Mouse (Mus musculus) megakaryocyte progenitor cell, adult 5-6 weeks (primary cell): ENCODE measurements around the gene Ntm. TPM values are rescaled to one million over a fixed set of nuclear protein-coding genes. Genes with fewer than 3 reads are reported as not detected.

Source experiments
- ATAC-seq: replicated peaks from 2 replicates; pipeline ENCODE4 v1.8.0; 2016; ENCODE audit warnings: mild to moderate bottlenecking, moderate TSS enrichment, inconsistent platforms; ENCODE audit not compliant: poor library complexity
- total RNA-seq, 2 experiments: library from RNA; stranded (forward) in 1 of 2; stranded (reverse) in 1 of 2; fragments of 157-497, 149-512 nt in 1 of 2; fragments of 200-1000 nt in 1 of 2; gene quantifications; 2 replicates each; pipeline versions ENCODE4 v1.2.3 to v1.2.4; 2015 to 2017

Gene Ntm
- total RNA-seq, 2 experiments from 2014 or later, result not detected

GRCm38 (mm10) chr9:29087656-29088055 is 875.3 kb downstream of the Ntm start:
- no peak for ATAC-seq

- ATAC-seq, result no peak
Measured at GRCm38 (mm10) chr9:29087171-29087570, 875.8 kb downstream of the Ntm start.

- no peak for ATAC-seq
Measured at GRCm38 (mm10) chr9:29075924-29076577, 886.9 kb downstream of the Ntm start.

- no peak for ATAC-seq
Measured at GRCm38 (mm10) chr9:29075243-29075642, 887.7 kb downstream of the Ntm start.

DNA sequence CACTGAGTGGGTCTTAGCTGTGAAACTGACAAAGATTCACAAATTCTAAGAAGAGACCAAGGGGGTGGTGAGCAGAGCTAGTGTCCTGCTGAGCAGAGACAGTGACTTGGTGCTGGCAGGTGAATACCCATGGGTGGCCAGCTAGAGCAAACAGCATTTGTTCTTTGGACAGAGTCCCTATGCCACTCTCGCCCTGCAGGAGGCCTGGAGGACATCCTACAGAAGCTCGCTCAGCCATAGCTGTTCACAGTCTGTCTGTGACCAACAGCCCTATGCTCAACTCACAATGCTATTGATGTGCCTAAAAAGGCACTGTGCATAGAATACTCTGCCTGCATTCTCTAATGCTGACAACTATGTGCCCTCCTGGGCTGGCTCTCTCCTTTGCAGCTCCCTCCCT is 888.4 kb downstream of the Ntm start:
- no peak for ATAC-seq

GRCm38 (mm10) chr9:29071997-29072396 is 890.9 kb downstream of the Ntm start:
- no peak for ATAC-seq

- no peak for ATAC-seq
Measured at GRCm38 (mm10) chr9:29067572-29067971, 895.4 kb downstream of the Ntm start.

DNA sequence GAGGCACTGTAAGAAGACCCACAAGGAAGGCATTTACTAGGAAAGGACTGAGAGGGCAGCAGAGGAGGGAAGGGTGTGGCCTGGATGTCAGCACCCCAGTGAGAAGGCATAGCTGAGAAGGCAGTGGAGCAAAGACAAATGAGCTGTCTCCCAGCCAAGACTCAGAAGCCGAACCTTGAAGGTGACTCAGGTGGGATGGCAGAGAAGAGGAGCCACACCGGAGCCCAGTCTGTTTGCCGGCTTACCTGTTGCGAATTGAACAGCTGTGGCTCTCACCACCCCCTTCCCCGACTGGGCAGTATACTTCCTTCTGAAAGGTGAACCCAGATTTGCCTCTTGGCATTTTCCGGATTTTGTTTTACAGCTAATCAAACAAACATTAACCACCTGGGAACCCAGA is 902.6 kb downstream of the Ntm start:
- no peak for ATAC-seq

GRCm38 (mm10) chr9:29058811-29059210 is 904.1 kb downstream of the Ntm start:
- no peak for ATAC-seq

- ATAC-seq, result no peak
Measured at GRCm38 (mm10) chr9:29055637-29056036, 907.3 kb downstream of the Ntm start.

DNA sequence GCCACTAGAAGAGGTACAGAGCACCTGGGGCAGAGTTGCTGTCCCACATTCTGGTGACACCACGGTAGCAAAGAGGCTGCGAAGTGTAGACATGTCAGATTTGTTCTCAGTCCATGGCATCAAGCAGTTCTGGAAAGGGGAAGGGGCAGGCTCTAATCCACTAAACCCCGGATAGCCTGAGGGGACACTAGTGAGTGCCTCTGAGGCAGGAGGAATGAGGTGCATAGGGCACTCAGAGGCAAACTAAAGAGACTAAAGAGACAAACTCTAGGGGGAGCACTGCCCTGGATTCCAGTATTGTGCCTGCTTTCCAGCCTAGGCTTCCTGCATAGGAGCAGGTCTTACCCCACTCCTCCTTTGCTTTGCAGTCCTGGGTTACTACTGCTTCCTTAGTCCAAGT is 926.5 kb downstream of the Ntm start:
- no peak for ATAC-seq

DNA sequence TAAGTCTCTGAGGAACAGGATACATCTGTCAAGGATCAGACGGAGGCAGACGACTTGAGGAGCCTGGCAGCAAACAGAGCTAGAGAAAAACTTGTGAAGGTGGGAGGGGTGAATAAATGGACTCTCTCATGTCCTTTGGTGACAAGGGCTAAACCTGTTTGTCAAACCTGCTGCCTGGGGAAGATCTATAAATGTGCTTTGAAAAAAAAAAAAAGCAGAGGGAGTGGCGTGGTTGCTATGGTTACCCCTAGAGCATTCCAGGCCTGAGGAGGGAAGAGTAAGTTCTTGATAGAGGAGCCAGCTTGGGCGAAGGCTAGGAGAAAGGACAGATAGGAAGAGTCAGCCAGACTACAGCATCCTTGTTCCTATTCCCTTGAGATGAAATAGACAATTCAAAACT is 926.9 kb downstream of the Ntm start:
- ATAC-seq, result no peak

- no peak for ATAC-seq
Measured at GRCm38 (mm10) chr9:29026410-29026809, 936.5 kb downstream of the Ntm start.

- ATAC-seq, result no peak
Measured at GRCm38 (mm10) chr9:29025603-29026002, 937.3 kb downstream of the Ntm start.

DNA sequence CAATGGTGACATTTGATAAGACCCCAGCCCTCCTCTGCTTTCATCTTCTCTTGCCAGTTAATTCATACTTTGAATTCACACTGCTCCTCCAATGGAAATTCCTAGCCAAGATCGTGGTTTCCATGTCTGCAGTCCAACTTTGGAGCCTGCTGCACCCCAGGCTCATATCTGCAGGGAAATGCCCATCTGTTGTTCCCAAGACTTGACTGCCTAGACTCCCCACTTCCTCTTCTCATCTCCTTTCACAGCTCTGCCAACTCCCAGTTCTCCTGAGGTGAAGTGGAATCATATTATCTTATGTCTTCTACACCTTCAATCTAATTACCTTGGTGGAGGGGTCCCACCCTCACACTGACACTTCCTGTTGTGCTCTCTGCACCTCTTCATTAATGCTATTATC is 937.8 kb downstream of the Ntm start:
- ATAC-seq, result no peak

GRCm38 (mm10) chr9:29016879-29017278 is 946.1 kb downstream of the Ntm start:
- no peak for ATAC-seq

GRCm38 (mm10) chr9:29013881-29014280 is 949.1 kb downstream of the Ntm start:
- no peak for ATAC-seq

DNA sequence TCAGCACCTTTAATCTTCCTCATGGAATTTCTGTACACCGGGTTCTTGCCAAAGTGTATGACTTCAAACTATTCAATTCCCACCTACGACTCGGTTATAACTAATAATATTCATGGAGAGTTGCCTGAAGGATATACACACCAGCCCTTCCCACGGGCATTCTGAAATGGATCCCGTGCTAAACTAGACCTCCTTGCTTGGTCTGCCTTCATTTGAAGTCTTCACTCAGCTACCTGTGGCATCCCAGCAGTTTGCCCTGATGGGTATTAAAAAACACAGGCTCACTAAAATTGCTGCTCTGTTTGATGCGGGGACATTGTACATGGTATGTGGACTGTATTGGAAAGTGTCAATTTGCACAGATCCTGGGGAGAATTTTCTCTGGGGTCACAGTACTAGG is 950.4 kb downstream of the Ntm start:
- no peak for ATAC-seq

DNA sequence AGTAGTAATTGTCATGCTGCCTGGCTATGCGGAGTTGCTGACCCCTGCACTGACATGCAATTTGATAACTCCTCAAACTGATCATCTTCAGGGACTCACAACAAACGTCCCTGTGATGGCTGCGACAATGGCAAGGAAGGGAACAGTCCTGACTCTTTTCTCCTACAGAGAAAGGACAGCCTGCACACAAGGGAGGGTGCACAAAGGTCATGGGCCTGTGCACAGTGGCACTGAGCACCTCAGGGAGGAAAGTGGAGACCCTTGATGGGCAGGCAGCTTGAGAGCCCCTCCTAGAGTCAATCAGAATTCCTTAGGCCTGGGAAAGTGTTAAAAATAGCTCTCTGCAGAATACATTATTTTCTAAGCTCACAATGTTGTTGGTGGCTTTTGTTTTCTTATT is 951.5 kb downstream of the Ntm start:
- ATAC-seq, result no peak

DNA sequence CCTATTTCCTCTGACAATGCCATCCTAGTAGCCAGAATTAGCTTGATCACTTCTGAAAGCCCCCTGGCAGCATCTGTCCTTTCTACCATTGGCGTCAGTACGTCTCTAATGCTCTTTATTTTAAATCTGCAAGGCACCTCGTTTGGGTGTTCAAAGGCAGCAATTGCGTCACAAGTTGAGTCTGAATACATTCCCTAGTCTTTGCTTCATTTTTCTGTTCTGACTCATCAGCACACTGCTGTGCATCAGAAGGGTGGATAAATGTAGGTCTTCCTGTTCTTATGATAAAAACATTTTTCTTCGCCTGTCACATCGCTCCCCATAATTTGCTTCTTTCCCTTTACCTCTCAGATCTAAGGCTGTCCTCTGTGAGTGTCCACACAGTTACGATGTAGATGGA is 958.4 kb downstream of the Ntm start:
- ATAC-seq, result no peak

- no peak for ATAC-seq
Measured at GRCm38 (mm10) chr9:28999951-29000351, 963.0 kb downstream of the Ntm start.

DNA sequence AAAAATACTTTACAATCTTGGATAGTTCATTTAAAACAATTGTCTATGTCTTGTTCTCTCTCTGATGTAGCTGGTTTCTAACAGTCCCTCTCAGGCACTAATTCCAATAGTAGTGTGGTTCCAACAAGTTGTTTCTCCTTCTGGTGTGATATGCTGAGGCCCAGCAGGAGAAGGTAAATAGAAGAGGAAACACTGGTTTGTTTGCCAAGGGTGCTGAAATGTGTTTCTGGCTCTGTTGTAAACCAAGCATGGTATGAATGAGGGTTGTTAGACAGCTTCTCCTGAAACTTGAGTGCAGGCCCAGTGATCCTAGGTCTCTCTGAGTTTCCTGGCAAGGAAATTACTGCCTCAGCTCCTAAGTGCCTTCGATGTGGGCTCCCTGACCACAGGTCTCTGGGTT is 985.7 kb downstream of the Ntm start:
- ATAC-seq, result no peak

DNA sequence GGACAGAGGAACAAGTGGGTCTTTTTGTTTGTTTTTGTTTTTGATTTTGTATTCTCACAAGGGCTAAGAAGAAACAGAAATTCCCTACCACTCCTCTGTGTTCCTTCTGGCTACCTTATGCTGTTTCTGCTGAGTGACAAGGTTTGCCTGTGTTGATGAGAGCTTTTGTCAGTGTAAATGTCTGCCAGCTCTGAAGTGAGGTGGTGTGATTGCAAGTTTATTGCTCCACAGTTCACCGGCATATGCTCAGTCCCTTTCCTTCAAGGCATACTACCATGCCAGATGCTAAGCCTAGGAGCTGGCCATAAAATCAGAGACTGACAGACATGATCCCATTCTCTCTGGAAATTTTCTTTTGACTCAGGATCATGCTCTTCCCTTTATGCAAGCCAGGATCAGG is 993.5 kb downstream of the Ntm start:
- no peak for ATAC-seq
